Mouse (Mus musculus) gastrocnemius, adult 8-10 months (tissue): ENCODE measurements around the gene Inpp5b. TPM values are rescaled to one million over a fixed set of nuclear protein-coding genes. Genes with fewer than 3 reads are reported as not detected.
A peak's percentile ranks its signal among the peaks of the same experiment; 100 is the strongest.

Source experiments
- DNase-seq, 2 experiments: peaks; one replicate each; pipeline ENCODE4 v3.0.0; 2022; ENCODE audit warnings: low spot score in 2 of 2
- total RNA-seq, 4 experiments: library from RNA; stranded (reverse); gene quantifications; 2 replicates each; pipeline ENCODE4 v1.2.4; 2022

Inpp5b gene
- total RNA-seq, 4 experiments from 2014 or later, result 6.0 to 10.8 (median 6.3) TPM

DNA sequence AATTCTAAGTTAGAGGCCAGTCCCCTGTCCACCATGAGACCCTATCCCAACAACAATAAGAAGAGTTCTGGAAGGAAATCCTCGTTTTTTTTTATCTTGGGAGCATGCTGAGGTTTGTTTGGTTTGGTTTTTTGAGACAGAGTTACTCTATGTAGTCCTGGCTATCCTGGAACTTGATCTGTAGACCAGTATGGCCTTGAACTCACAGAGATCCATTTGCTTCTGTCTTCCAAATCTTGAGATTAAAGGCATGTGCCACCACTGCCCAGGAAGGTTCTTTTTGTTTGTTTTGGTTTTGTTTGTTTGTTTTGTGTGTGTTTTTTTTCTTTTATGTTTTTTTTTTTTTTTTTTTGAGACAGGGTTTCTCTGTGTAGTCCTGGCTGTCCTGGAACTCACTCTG, 19.6 kb downstream of the Inpp5b start:
- no peak for DNase-seq

DNA sequence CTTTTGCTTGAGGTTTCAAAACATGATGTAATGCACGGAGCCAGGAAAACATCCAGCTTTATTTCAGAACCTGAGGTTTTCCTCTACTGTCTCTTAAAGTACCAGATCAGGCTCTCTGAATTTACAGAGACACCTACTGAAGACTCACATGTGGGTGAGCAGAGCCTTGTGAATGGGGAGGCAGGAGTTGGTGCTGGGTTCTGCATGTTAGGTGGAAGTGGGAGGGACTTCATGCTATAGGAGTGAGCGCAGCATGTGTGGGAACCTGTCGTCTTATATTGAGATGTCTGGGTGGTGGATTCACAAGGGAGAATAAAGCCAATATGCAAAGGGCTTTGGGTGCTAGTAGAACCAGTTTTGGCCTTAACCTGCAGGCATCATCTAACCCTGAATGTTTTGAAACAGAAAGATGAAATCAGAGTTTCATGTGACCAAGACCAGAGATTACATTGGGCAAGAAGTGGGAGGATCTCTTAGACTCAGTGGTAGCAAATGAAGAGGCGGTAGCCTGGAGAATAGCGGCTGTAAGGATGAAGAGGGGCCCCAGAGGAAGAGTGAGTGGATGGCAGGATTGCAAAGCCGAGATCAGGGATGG, 21.3 kb downstream of the Inpp5b start:
- DNase-seq, result no peak

DNA sequence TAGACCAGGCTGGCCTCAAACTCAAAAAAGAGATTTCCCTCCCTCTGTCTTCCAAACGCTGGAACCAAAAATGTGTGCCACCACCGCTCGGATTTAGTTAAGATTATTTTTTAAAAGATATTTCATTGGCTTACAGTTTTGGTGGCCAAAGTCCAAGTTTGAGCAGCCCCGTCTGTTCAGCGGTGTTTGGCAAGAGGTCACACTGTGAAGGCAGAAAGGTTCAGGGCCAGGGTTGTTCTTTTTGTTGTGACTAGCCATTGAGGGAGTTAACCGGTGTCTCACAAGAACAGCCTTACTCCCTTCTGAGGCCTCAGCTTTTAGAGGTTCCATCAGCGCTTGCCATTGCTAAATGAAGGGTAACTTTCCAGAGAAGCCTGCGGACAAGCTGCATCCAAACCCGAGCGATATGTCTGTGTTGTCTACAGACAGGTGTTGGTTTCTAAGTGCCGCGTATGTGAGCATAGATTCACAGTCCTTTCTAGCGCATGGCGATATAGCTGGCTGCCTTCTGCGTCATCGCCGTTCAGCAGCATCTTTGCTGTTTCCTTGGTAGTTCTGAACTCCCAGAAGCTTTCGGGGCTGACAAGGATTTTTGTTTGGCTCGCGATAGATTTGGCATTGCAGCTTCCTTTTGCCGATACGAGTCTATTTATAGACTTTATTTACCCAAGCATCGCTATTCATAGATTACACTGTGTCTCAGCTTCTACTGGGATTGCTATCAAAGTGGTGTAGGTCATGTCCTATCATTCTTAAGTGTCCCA, 24.3 kb downstream of the Inpp5b start:
- no peak for DNase-seq

DNA sequence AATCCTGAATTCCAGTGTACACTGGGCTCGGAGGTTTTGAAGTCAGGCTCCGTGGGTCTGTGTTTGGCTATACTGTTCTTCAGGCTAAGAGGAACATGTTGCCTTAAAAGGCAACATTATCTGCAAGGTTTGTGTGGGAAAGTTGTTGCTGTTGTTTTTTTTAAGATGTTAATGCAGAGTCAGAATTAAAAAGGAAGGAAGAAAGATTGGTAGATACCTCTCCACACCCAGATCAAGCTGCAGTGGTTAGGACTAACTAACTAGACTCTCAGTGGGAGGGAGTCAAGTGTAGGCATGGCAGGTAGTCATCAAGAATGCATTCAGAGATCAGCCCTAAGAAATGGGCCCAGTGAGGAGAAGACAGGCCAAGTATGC, 24.9 kb downstream of the Inpp5b start:
- DNase-seq, result no peak

DNA sequence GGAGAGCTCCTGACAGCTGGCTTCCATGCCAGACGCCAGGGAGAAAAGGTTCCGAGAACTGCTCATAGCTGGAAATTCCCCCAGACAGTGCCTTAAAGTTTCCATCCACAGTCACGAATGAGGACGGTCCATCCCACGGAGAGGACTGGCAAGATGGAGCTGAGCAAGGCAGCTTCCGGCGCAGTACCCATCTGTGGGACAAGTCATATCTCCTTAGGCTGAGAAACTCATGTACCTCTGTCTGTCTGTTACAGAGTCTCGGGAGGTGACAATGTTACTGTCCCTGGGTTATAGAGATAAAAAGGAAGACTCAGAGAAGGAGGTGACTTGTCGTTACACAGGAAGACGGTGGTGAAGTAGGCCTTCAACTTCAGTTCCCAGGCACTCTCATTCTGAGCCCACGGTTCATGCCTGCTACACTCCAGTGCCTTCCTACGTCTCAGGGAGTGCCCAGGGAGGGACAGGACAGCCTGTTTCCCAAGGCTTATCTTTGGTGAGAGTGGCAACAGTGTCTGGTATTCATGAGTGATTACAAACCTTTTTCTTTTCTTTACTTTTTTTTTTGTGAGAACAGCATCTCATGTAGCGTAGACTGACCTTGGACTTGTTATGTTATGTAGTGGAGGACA, 27.4 kb downstream of the Inpp5b start:
- no peak for DNase-seq

DNA sequence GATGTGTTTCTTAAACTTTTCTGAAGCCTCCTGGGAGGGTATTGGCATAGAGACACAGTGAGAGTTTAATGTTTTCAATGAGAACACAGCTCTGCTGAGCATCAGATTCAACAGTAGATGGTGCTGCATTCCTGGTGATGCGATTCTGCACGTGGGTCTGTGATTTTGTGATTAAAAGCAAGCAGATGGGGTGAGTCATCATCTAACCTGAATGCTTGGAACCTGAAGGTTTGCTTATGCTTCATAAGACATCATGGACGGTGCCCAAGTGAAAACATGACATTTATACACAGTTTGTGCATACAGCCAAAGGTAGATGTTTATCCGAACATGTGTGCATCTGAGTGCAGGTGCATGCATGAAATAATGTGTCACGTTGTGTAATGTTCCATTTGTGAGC, 29.0 kb downstream of the Inpp5b start:
- no peak for DNase-seq

DNA sequence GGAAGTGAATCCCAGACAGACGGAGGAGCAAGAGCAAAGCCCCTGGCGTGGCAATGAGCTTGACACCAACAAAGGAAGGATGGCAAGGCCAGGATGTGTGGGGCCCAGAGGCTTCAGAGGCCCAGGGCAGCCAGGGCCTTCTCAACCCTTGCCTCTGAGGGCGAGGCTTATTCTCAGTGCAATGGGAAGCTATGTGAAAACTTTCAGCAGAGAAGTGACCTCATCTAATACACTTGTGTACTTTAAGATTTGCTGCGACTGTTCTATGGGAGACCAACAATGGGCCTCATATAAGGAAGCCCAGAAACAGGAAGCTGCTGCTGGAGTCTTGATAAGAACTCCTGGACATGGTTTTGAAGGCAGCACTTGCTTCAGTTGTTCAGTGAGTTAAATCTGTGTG, 30.5 kb downstream of the Inpp5b start:
- no peak for DNase-seq

DNA sequence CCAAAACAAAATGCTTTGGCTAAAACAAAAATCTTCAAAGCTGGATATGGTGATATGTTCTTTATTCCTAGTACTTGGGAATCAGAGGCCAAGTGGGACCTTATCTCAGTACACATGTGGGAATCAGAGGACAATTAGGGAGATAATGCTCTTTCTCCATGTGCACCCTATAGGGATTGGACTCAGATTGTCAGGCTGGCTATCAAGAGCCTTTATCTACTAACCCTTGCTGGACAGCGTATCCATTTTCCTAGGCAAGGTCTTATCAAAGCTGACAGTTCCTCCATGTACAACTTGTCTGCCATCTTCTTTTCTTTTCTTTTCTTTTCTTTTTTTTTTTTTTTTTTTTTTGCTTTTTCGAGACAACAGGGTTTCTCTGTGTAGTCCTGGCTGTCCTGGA, 31.8 kb downstream of the Inpp5b start:
- DNase-seq, result no peak

DNA sequence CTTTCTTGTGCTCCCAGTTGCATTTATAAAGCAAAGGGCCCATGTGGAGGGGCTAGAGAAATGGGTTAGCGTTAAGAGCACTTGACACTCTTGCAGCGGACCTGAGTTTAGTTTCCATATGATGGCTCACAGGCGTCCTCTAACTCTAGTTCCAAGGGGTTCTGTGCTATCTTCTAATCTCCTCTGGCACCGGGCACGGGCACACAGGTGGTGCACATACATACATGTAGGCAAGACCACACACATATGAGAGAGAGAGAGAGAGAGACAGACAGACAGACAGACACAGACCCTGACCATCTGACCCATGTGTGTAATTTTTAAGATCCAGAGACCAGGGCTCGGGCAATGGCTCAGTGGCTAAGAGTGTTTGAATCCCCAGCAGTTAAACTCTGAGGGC, 32.3 kb downstream of the Inpp5b start:
- no peak for DNase-seq

DNA sequence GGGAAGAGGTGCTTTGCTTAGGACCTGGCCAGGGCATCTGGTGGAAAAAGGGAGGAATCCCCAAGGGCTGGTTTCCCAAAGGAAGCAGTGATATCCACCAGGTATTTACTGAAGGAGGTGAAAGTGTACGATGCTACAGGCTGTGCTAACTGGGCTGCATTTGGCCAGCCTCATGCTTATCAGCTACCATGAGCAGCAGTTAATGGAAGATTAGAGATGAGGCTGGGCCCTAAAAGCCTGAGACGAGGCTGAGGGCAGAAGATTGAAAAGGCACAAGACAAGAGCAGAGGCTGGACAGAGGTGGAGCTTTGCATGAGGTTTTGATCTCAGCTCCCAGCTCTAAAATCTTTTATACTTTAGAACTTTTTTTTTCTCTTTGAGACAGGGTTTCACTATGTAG, 32.8 kb downstream of the Inpp5b start:
- no peak for DNase-seq

DNA sequence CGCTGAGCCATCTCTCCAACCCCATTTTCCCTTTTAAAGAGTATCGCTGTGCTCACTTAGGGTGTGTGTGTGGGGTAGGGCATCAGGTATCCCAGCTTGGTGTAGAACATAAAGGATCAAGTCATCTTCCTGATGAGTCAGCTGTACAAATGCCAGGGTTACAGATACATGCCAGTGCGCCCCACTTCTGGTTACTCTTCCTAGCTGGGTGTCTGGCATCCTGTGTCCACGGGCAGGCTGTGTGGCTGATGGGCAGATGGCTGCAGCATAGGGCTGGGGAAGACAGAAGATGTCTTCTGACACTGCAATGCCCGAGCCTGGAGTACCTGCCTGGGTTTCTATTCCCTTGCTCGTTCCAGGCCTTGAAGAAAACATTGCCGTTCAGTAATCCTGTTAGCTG, 39.7 kb downstream of the Inpp5b start:
- no peak for DNase-seq

DNA sequence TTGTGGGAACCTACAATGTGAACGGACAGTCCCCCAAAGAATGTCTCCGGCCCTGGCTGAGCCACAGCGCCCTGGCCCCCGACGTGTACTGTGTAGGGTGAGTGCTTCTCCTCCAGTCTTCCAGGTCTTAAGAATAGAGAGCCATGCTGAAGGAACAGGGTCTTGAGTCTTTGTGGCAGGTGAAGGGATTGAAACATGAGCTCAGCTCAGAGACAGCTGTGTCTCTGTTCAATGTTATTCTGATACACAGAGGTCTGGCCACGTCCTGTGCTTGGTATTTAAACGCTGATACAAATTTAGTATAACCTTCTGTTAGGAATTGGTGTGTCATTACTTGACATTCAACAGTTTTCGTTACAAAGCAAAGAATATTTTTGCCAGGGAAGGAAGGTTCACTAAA, 40.7 kb downstream of the Inpp5b start:
- DNase-seq, result no peak

DNA sequence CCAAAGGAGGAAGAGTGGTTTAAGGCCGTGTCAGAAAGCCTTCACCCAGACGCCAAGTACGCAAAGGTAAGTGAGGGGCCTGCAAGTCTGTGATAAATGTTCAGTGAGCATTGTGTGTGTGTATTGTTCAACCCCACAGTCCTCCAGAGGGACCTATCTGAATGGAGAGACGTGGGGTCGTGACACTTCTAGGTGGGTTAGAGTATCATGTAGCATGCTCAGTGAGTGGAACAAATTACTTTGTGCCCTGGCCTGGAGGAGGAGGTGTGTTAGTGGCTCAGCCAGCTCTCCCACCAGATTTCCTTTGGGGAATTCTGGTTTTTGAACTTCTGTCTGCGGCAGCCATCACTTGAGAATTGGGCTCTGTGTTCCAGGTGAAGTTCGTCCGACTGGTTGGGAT, 42.3 kb downstream of the Inpp5b start:
- DNase-seq, result no peak

DNA sequence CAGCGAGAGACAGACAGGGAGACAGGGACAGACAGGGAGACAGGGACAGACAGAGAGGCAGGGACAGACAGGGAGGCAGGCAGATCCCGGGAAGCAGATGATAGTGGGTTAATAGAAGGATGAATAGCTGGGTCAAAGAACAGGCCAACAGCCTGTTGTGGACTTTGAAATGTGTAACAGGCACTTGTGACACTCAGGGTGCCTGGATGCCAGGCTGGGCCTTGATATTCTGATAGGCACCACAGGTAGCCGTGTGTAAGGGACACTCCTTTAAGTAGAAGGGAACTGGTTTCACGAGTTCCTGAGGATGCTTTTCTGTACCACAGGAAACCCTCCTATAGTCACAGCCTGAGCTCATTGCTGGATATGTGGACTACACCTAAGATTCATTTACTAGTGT, 48.4 kb downstream of the Inpp5b start:
- no peak for DNase-seq

DNA sequence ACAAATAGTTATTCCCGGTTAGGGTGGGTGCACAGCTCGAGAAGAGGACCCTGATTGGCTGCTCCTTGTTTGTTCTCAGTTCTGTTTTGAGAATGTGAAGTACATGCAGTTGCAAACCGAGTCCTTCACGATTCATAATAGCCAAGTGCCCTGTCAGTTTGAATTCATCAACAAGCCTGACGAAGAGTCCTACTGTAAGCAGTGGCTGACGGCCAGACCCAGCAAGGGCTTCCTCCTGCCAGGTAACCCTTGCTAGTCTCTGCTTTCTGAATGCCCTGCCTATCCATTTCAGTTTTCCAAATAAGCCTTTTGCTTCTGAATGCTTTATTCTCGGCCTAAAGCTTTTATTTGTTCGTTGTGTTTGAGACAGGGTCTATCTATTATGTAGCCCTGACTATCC, 50.5 kb downstream of the Inpp5b start:
- DNase-seq, result no peak

DNA sequence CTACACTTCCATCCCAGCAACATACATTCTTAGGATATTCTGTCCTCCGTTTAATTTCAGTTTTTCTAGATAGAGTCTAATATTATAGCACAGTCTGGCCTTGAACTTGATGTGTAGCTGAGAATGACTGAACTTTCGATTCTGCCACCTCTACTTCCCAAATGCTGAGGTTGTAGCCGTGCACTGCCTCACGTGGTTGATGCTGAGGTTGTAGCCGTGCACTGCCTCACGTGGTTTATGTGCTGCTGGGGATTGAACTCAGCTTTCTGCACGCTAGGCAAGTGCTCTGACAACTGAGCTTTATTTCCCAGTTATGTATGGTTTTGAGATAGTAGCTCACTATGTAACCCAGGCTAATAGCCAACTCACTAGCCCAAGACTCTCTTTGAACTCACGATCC, 54.5 kb downstream of the Inpp5b start:
- no peak for DNase-seq

DNA sequence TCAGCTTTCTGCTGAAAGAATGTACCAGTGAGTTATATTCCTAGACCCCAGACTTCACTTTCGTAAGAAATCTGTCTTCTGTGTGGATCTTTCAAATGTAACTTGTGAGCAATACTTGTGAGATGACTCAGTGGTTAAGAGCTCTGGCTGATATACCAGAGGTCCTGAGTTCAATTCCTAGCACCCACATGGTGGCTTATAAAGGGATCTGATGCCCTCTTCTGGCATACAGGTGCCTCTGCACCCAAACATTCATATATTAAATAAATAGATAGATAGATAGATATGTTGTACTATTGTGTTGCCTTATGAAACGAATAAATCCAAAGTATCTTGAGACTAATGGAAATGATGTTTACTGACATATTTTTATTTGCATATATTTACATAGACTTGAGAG, 55.3 kb downstream of the Inpp5b start:
- DNase-seq, result no peak

DNA sequence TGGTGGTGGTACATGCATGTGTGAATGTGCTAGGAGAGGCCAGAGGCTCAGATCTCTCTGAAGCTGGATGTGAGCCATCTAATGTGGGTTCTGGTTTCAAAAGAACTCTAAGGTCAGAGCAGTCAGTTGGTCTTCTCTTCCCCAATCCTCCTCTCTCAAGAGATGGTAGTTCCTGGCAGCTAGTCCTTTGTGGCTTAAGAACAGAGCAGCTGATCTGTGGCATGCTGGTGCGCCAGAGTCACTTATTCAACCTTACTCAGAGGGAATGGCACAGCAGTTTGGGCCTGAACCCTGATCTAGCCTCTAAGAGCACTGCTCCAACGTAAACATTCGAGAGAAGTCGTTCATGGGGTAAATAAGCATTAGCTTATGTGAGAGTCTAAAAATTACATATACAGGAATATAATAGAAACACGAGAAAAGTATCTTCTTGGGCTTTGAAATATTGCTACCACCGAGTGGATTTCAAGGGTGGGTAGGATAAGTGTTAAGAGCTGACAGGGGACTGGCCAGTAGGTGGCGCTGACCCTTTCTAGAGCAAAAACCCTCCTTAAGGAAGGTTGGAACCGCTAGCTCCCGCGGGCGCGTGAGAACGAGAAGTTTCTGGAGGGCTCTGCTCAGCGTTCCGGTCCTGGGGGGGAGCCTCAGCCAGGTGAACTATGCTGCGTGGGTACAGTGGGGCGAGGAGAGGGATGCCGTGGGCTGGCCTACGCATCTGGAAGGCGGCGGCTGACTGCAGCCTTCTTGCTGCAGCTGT, 60.1 kb downstream of the Inpp5b start, which contains the start of gene Mtf1:
TSS of gene Mtf1 (plus strand) at position 553 of the 757 bp plus-strand sequence.
- peak; percentile 76 to 85 for DNase-seq

DNA sequence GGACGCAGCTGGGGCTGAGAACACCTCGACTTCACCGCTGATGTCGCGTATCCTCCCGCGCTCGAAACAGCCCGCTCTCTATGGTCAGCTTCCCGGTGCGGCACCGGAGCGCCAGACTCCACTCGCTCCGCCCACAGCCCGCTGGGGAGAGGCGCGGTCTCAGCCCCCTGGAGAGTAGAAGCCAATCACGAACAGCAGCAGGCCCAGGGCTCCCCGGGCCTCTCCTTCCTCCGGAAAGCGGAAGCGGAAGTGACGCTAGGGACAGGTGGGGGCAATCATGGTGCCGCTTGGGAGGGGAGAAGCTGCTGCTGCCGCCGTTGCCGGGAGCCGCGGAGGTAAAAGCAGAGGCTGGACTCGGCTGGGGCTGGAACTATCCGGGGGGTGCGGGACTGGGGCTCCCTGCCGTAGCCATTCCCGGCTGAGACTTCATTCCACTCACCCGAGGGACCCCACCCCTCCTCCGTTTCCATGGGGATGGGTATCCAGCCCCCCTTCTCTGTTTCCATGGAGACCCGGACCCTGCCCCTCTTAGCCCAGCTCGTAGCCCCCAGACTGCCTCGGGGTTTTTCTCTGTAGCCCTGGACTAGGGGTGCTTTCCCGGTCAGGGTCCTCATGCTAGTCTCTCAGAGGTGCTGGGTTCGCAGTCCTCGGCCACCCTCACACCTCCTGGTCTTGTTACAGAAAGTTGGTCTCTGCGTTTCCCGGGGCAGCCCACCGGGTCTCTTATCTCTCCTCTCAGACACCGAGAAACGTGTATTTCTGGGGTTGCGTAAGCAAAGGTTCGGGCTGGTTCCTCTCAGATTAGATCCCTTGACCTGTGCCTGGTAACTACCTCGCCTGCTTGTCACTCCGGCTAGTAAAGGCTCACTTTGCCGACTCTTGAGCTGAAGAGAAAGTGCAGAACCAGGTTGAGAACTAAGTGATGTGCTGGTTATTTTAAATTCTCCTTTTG, 60.9 kb downstream of the Inpp5b start:
- DNase-seq, result peak; percentile 91 to 94

DNA sequence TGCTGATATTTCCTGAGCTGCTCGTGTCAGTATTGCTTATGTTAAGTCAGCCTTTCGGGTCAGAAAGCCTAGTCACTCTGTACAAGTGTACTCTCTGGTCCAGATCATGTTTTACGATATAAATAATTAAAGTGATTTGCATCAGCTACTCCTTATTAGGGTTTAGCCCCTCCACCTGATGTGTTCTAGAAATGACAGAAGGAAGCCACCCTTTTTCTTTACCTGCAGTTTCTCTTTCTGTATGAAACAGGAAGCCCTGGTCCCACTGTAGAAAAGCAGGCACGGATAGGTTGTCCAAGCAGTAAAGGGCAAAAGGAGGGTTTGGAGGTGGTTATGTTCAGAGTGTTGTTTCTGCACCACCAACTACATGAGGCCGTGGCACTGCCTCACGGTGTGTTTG, 61.8 kb downstream of the Inpp5b start:
- no peak for DNase-seq

DNA sequence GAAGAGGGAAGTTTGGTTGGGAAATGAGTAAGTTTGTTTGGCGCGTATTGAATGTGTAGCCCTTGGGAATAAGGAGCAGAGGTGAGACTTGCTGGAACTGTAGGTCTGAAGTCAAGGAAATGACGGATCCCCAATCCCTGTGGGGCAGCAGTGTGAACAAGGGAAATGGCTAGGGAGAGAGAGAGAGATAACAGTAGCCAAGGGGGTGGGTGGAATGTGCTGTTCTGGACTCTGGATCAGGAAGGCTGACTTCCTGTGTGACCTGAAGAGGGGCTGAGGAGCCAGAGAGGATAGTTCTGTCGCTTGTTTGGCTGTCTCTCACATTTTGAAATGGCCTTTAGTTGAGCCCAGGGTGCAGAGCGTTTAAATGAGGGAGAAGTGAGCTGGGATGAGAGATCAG, 66.9 kb downstream of the Inpp5b start:
- DNase-seq, result no peak
